Mouse (Mus musculus): ENCODE results near the gene Taar9. TPM values are rescaled to one million over a fixed set of nuclear protein-coding genes. Genes with fewer than 3 reads are reported as not detected.
A peak's percentile ranks its signal among the peaks of the same experiment; 100 is the strongest.
"Not testable (repeated sequence)": the region's sequence is repeated elsewhere in the genome, so short reads cannot be mapped to it uniquely, and the experiment has no call there.

Taar9 gene
- polyA plus RNA-seq, 1 experiment from 2014 or later, result not detected

DNA sequence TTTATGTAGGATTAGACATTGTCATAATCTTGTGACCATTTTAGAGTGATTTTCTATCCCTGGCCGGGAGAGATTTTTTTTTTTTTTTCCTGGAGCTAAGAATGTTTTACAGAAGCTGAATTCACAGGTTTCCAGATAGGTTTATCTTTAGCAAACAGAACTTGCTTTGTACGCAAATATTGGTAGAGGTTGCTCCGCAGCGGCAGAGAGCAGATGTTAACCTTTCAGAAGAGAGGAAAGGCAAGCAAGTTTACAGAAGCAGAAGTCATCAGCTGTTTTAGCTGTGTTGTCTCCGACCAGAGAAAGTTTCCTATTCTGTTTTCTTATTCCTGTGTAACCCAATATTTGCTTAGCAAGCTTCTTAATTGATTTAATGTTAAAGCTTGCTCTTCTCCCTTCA, 22.8 kb downstream of the Taar9 start:
- no peak for ATAC-seq
- Histone ChIP-seq H3K27ac (ENCODE audit: low read length) (no peak overlapping the region), H3K9me3 (ENCODE audit: control insufficient read depth, low read length) (no peaks in the 10 kb centered on the region), H3K9ac (replicated peaks; ENCODE audit: low read depth, low read length) (no peak overlapping the region), H3K4me1 (replicated peaks; ENCODE audit: control insufficient read depth, insufficient read depth, low read length) (no peaks in the 10 kb centered on the region), H3K4me3 (replicated peaks; ENCODE audit: low read length) (no peak overlapping the region), H3K27me3 (replicated peaks; ENCODE audit: control insufficient read depth, insufficient read depth, low read length) (no peaks in the 10 kb centered on the region), H3K4me2 (ENCODE audit: low read length) (no peak overlapping the region), H3K36me3 (ENCODE audit: control insufficient read depth, insufficient read depth) (no peaks in the 10 kb centered on the region)
- WGBS, result 90% methylated on average over 5 of the region's 5 CpGs

DNA sequence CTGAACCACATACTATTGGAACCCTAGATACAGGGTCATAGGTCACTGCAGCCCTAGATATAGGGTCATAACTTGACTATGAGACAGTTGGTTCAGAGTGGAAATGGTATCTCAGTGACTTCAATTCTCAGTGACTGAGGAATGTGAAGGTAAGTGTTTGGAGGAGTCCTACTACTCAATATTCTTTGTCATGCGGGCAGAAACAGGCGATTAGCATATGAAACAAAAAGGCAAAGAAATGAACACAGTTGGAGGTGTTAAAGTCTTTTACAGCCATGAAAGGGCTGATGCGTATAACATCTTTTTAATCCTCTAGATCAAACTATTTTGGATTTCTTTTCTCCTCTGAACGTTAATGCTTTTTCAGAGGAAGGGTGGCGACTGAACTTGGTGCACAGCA, 23.4 kb downstream of the Taar9 start:
- 34% methylated on average over 5 of the region's 5 CpGs for WGBS
- no peak overlapping the region for H3K4me2 ChIP-seq (ENCODE audit: low read length)
- H3K9ac ChIP-seq (replicated peaks; ENCODE audit: low read depth, low read length), result no peak overlapping the region
- no peaks in the 10 kb centered on the region for H3K4me1 ChIP-seq (replicated peaks; ENCODE audit: control insufficient read depth, insufficient read depth, low read length)
- H3K27me3 ChIP-seq (replicated peaks; ENCODE audit: control insufficient read depth, insufficient read depth, low read length), result no peaks in the 10 kb centered on the region
- no peaks in the 10 kb centered on the region for H3K9me3 ChIP-seq (ENCODE audit: control insufficient read depth, low read length)
- no peak overlapping the region for H3K4me3 ChIP-seq (replicated peaks; ENCODE audit: low read length)
- H3K36me3 ChIP-seq (ENCODE audit: control insufficient read depth, insufficient read depth), result no peaks in the 10 kb centered on the region
- ATAC-seq, result no peak
- H3K27ac ChIP-seq (ENCODE audit: low read length), result no peak overlapping the region

DNA sequence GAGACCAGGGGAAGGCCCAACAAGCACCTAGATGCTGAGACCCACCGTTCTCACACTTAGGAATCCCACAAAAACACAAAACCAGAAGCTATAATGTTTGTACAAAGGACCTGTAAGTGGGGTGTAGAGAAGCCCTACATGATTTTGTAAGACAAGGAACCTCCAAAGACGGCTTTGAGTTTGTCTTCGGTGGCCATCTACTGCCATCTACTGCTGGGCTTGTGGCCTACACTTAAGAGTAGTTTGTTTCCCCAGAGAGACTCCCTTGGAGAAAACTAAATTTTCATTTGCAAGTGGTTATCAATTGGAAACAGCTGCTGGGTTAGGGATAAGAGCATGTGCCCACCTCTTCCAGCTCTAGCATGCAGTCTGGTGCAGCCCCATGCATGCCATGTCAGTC, 29.2 kb downstream of the Taar9 start:
- Histone ChIP-seq H3K4me1 (replicated peaks; ENCODE audit: control insufficient read depth, insufficient read depth, low read length) (no peaks in the 10 kb centered on the region), H3K9me3 (ENCODE audit: control insufficient read depth, low read length) (no peaks in the 10 kb centered on the region), H3K27ac (ENCODE audit: low read length) (no peak overlapping the region), H3K4me2 (ENCODE audit: low read length) (no peak overlapping the region), H3K4me3 (replicated peaks; ENCODE audit: low read length) (no peak overlapping the region), H3K9ac (replicated peaks; ENCODE audit: low read depth, low read length) (no peak overlapping the region), H3K36me3 (ENCODE audit: control insufficient read depth, insufficient read depth) (no peaks in the 10 kb centered on the region), H3K27me3 (replicated peaks; ENCODE audit: control insufficient read depth, insufficient read depth, low read length) (no peaks in the 10 kb centered on the region)
- WGBS, result 50% methylated on average over 3 of the region's 3 CpGs
- peak; percentile 67; the same call in 1 of the 2 replicates for ATAC-seq

DNA sequence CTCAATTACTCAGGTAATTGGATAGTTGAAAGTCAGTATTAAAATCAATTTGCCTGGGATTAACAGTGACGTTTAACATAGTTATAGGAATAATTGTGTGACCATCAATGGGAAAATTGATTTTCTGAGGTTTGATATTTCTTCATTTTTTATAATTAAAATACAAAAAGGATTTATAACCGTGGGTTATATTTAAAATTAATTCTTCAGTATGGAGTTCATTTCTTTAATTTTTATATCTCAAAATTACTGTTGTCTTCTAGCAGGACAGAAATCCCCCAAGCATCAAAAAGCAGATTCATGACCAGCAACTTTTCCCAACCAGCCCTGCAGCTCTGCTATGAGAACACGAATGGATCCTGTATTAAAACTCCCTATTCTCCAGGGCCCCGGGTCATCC, 33.1 kb downstream of the Taar9 start, which contains the start of gene Taar8a:
Taar8a (plus strand) TSS at position 301 of the 400 bp plus-strand sequence.
- H3K27ac ChIP-seq (ENCODE audit: low read length); H3K9ac ChIP-seq (replicated peaks; ENCODE audit: low read depth, low read length); H3K4me1 ChIP-seq (replicated peaks; ENCODE audit: control insufficient read depth, insufficient read depth, low read length); H3K4me2 ChIP-seq (ENCODE audit: low read length); ATAC-seq; H3K4me3 ChIP-seq (replicated peaks; ENCODE audit: low read length); H3K36me3 ChIP-seq (ENCODE audit: control insufficient read depth, insufficient read depth); H3K27me3 ChIP-seq (replicated peaks; ENCODE audit: control insufficient read depth, insufficient read depth, low read length); H3K9me3 ChIP-seq (ENCODE audit: control insufficient read depth, low read length): not testable (repeated sequence)
- WGBS, result 91% methylated on average over 2 of the region's 4 CpGs

DNA sequence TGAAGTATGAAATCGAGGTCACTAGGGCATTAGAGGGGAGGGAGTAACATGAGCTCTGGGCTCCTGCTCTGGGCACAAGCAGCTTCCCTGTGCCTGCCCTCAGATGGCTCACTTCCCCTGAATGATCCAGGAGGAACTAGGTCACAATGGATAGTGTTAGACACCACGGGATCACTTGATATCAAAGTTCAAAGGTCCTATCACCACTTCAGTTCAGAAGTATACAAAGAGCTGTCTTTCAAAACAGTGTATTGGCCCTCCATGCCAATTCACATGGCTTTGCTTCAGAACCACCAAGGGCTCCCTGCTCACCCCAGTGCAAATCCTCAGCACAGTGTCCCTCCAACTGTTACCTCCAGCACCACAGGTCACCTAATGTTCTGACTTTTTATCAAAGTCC, 34.6 kb downstream of the Taar9 start:
- H3K4me3 ChIP-seq (replicated peaks; ENCODE audit: low read length); H3K27me3 ChIP-seq (replicated peaks; ENCODE audit: control insufficient read depth, insufficient read depth, low read length); H3K9me3 ChIP-seq (ENCODE audit: control insufficient read depth, low read length); ATAC-seq; H3K27ac ChIP-seq (ENCODE audit: low read length); H3K9ac ChIP-seq (replicated peaks; ENCODE audit: low read depth, low read length); H3K36me3 ChIP-seq (ENCODE audit: control insufficient read depth, insufficient read depth); H3K4me1 ChIP-seq (replicated peaks; ENCODE audit: control insufficient read depth, insufficient read depth, low read length); H3K4me2 ChIP-seq (ENCODE audit: low read length): not testable (repeated sequence)
- 50% methylated on average over 2 of the region's 2 CpGs for WGBS

DNA sequence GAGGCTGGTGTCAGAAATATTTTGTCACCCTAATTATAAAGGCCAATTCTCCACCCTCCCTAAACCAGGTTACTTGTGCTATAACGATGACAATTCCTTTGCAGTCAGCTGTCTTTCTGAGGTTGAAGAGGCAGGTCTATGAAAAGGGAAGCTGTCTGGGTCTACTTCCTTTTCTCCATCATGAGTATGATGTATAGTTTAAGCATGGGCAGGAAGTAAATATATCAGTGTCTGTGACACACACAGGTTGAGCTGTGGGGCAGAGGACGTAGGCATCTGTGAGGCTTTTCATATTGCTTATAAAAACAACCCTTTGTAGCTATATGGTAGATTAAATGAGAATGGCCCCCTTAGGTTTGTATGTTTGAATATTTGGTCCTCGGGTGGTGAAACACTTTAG, 50.3 kb downstream of the Taar9 start:
- no peak for ATAC-seq
- 85% methylated on average over 3 of the region's 3 CpGs for WGBS

More for the DNA sequence above, 50.3 kb downstream of the Taar9 start:
- Histone ChIP-seq H3K4me2 (ENCODE audit: low read length) (no peak overlapping the region), H3K4me1 (replicated peaks; ENCODE audit: control insufficient read depth, insufficient read depth, low read length) (no peaks in the 10 kb centered on the region), H3K27me3 (replicated peaks; ENCODE audit: control insufficient read depth, insufficient read depth, low read length) (no peaks in the 10 kb centered on the region), H3K36me3 (ENCODE audit: control insufficient read depth, insufficient read depth) (no peaks in the 10 kb centered on the region), H3K4me3 (replicated peaks; ENCODE audit: low read length) (no peak overlapping the region), H3K9me3 (ENCODE audit: control insufficient read depth, low read length) (no peaks in the 10 kb centered on the region), H3K27ac (ENCODE audit: low read length) (no peak overlapping the region), H3K9ac (replicated peaks; ENCODE audit: low read depth, low read length) (no peak overlapping the region)

Other genes starting within 250 kb of the Taar9 start
- 0.11 and 0.36 TPM in 2 replicates for gene Vnn1, start 214.8 kb downstream of the Taar9 start, polyA plus RNA-seq (2015; fragmentation: Nextera tagmentation; extraction: Ambion mirVana)
- gene Taar1, start 189.2 kb downstream of the Taar9 start, polyA plus RNA-seq (2015; fragmentation: Nextera tagmentation; extraction: Ambion mirVana), result not detected in 2 replicates
- gene Taar2, start 171.0 kb downstream of the Taar9 start, polyA plus RNA-seq (2015; fragmentation: Nextera tagmentation; extraction: Ambion mirVana), result not detected in 2 replicates
- gene Taar3, start 160.0 kb downstream of the Taar9 start, polyA plus RNA-seq (2015; fragmentation: Nextera tagmentation; extraction: Ambion mirVana), result not detected in 2 replicates
- not detected in 2 replicates for gene Taar4, start 149.0 kb downstream of the Taar9 start, polyA plus RNA-seq (2015; fragmentation: Nextera tagmentation; extraction: Ambion mirVana)
- gene Taar5, start 138.8 kb downstream of the Taar9 start, polyA plus RNA-seq (2015; fragmentation: Nextera tagmentation; extraction: Ambion mirVana), result not detected in 2 replicates
- not detected in 2 replicates for gene Taar6, start 123.9 kb downstream of the Taar9 start, polyA plus RNA-seq (2015; fragmentation: Nextera tagmentation; extraction: Ambion mirVana)
- not detected in 2 replicates for gene Taar7a, start 116.1 kb downstream of the Taar9 start, polyA plus RNA-seq (2015; fragmentation: Nextera tagmentation; extraction: Ambion mirVana)
- not detected in 2 replicates for gene Taar7b, start 109.6 kb downstream of the Taar9 start, polyA plus RNA-seq (2015; fragmentation: Nextera tagmentation; extraction: Ambion mirVana)
- gene Taar7d, start 82.3 kb downstream of the Taar9 start, polyA plus RNA-seq (2015; fragmentation: Nextera tagmentation; extraction: Ambion mirVana), result not detected in 2 replicates
- not detected in 2 replicates for gene Taar7e, start 71.9 kb downstream of the Taar9 start, polyA plus RNA-seq (2015; fragmentation: Nextera tagmentation; extraction: Ambion mirVana)
- not detected in 2 replicates for gene Taar7f, start 60.0 kb downstream of the Taar9 start, polyA plus RNA-seq (2015; fragmentation: Nextera tagmentation; extraction: Ambion mirVana)
- not detected in 2 replicates for gene Taar8a, start 33.0 kb downstream of the Taar9 start, polyA plus RNA-seq (2015; fragmentation: Nextera tagmentation; extraction: Ambion mirVana)
- not detected in 2 replicates for gene Taar8b, start 17.2 kb downstream of the Taar9 start, polyA plus RNA-seq (2015; fragmentation: Nextera tagmentation; extraction: Ambion mirVana)
- not detected in 2 replicates for gene Taar8c, start 7.6 kb downstream of the Taar9 start, polyA plus RNA-seq (2015; fragmentation: Nextera tagmentation; extraction: Ambion mirVana)
- 287 and 301 TPM in 2 replicates for gene Stx7, start 39.8 kb upstream of the Taar9 start, polyA plus RNA-seq (2015; fragmentation: Nextera tagmentation; extraction: Ambion mirVana)
- 2.0 and 2.4 TPM in 2 replicates for gene Moxd1, start 114.0 kb upstream of the Taar9 start, polyA plus RNA-seq (2015; fragmentation: Nextera tagmentation; extraction: Ambion mirVana)

All from forebrain, embryonic 16.5 days (tissue).